Comparison of ENCODE assay signal across 22 mouse cellular contexts in the genomic region with DNA sequence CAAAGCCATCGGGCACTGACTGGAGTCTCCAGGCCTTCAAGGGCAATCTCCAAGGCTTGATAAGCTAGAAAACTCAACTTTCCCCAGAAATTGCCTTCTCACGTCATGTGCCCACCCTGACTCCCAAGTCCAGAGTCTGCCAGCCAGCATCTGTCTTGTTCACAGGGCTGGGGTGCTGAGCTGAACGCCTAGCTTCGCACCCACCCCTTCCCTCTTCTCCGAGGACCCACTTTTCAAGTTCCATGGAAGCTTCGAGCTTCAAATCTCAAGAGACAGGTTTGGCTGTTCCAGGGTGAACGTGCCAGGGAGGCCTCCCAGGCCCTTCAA. TPM values are rescaled to one million over a fixed set of nuclear protein-coding genes. Genes with fewer than 3 reads are reported as not detected.
A peak's percentile ranks its signal among the peaks of the same experiment; 100 is the strongest.
DNase-seq lines count a peak whose midpoint lies in the region; ATAC-seq lines count a peak whose summit lies in the region.
"Had no signal": no experiment of that assay in that cellular context is flagged by ENCODE, and none has a peak within 500 bp of the region (broad histone marks: within the 10 kb centered on the region; RNA-seq: fewer than 3 reads in every experiment).

No protein-coding gene starts in this region.

- no peaks in the 10 kb centered on the region for H3K9me3 ChIP-seq in hindbrain, embryonic 11.5 days (ENCODE audit: control insufficient read depth, low read length)
- no peaks in the 10 kb centered on the region for H3K9me3 ChIP-seq in hindbrain, embryonic 13.5 days
- H3K9me3 ChIP-seq in forebrain, embryonic 12.5 days, result no peaks in the 10 kb centered on the region
- no peaks in the 10 kb centered on the region for H3K9me3 ChIP-seq in midbrain, embryonic 12.5 days
- no peaks in the 10 kb centered on the region for H3K9me3 ChIP-seq in liver, embryonic 12.5 days (replicated peaks)
- H3K9me3 ChIP-seq: limb, embryonic 12.5 days; liver, embryonic 15.5 days had no signal

- no peaks in the 10 kb centered on the region for H3K36me3 ChIP-seq in hindbrain, embryonic 11.5 days (ENCODE audit: control insufficient read depth, insufficient read depth, low read length)
- H3K36me3 ChIP-seq in hindbrain, embryonic 13.5 days, result no peaks in the 10 kb centered on the region
- H3K36me3 ChIP-seq in forebrain, embryonic 12.5 days (replicated peaks), result peaks cover 13% of the 10 kb centered on the region
- 0 out of 2 replicates have a peak, but pooled peaks cover 5% of the 10 kb centered on the region for H3K36me3 ChIP-seq in midbrain, embryonic 12.5 days
- H3K36me3 ChIP-seq in liver, embryonic 12.5 days, result no peaks in the 10 kb centered on the region
- H3K36me3 ChIP-seq: limb, embryonic 12.5 days; liver, embryonic 15.5 days had no signal

- no peak overlapping the region for H3K27ac ChIP-seq in hindbrain, embryonic 11.5 days (ENCODE audit: low read depth, low read length)
- no peak overlapping the region for H3K27ac ChIP-seq in hindbrain, embryonic 13.5 days
- peak overlapping the region; percentile 90 for H3K27ac ChIP-seq in forebrain, embryonic 12.5 days
- H3K27ac ChIP-seq in midbrain, embryonic 12.5 days (replicated peaks), result peak overlapping the region; percentile 67
- no peak overlapping the region for H3K27ac ChIP-seq in liver, embryonic 12.5 days
- H3K27ac ChIP-seq: limb, embryonic 12.5 days; liver, embryonic 15.5 days had no signal

- H3K27me3 ChIP-seq in hindbrain, embryonic 11.5 days (ENCODE audit: control insufficient read depth, insufficient read depth, low read length), result peaks cover 94% of the 10 kb centered on the region
- H3K27me3 ChIP-seq in hindbrain, embryonic 13.5 days, result peaks cover 99% of the 10 kb centered on the region
- peaks cover 22% of the 10 kb centered on the region for H3K27me3 ChIP-seq in forebrain, embryonic 12.5 days
- peaks cover 89% of the 10 kb centered on the region for H3K27me3 ChIP-seq in midbrain, embryonic 12.5 days
- H3K27me3 ChIP-seq in liver, embryonic 12.5 days (replicated peaks), result peaks cover 100% of the 10 kb centered on the region

- ATAC-seq in hindbrain, embryonic 11.5 days (ENCODE audit: low FRiP score), result no peak
- ATAC-seq in hindbrain, embryonic 13.5 days (ENCODE audit: low FRiP score), result no peak
- ATAC-seq in forebrain, embryonic 12.5 days (ENCODE audit: low FRiP score), result no peak
- no peak for ATAC-seq in midbrain, embryonic 12.5 days (ENCODE audit: low FRiP score, low read depth)
- no peak for ATAC-seq in liver, embryonic 12.5 days
- ATAC-seq: activated CD4-positive, CD25-positive, alpha-beta regulatory T cell, adult 4 months; inflammation-experienced regulatory T-cells, adult 6 months had no signal

- peaks cover 24% of the 10 kb centered on the region for H3K4me1 ChIP-seq in hindbrain, embryonic 11.5 days (replicated peaks; ENCODE audit: control insufficient read depth, insufficient read depth, low read length)
- H3K4me1 ChIP-seq in hindbrain, embryonic 13.5 days (replicated peaks), result peaks cover 32% of the 10 kb centered on the region
- peaks cover 60% of the 10 kb centered on the region for H3K4me1 ChIP-seq in forebrain, embryonic 12.5 days
- H3K4me1 ChIP-seq in midbrain, embryonic 12.5 days, result peaks cover 57% of the 10 kb centered on the region
- H3K4me1 ChIP-seq in liver, embryonic 12.5 days, result peaks cover 18% of the 10 kb centered on the region; the same call in 1 of the 2 replicates

- peak; percentile 52 for DNase-seq in hindbrain, embryonic 11.5 days (ENCODE audit: low spot score)
- DNase-seq in ZHBTc4 (ENCODE audit: low read depth, low spot score), result peak; percentile 21
- DNase-seq in right cerebral cortex, postnatal 36 days (ENCODE audit: low spot score in 2 of 2), result no peak
- no peak for DNase-seq in adrenal gland, postnatal 36 days
- DNase-seq: adrenal gland, postnatal 14 days; cerebellum, adult 8-10 months; heart, postnatal 4 days; thymus, postnatal 14 days had no signal

- no peak overlapping the region for H3K9ac ChIP-seq in hindbrain, embryonic 11.5 days (ENCODE audit: low read depth, low read length)
- H3K9ac ChIP-seq in hindbrain, embryonic 13.5 days, result no peak overlapping the region
- peak overlapping the region; percentile 97 for H3K9ac ChIP-seq in forebrain, embryonic 12.5 days
- peak overlapping the region; percentile 55 for H3K9ac ChIP-seq in midbrain, embryonic 12.5 days (replicated peaks)
- H3K9ac ChIP-seq in liver, embryonic 12.5 days, result no peak overlapping the region
- H3K9ac ChIP-seq: limb, embryonic 12.5 days; liver, embryonic 15.5 days had no signal

- H3K4me3 ChIP-seq in hindbrain, embryonic 11.5 days (ENCODE audit: low read depth, low read length), result no peak overlapping the region
- no peak overlapping the region for H3K4me3 ChIP-seq in hindbrain, embryonic 13.5 days
- peak overlapping the region; percentile 72 for H3K4me3 ChIP-seq in forebrain, embryonic 12.5 days (replicated peaks)
- H3K4me3 ChIP-seq in midbrain, embryonic 12.5 days, result peak overlapping the region; percentile 60
- no peak overlapping the region for H3K4me3 ChIP-seq in liver, embryonic 12.5 days
- H3K4me3 ChIP-seq: erythroblast, embryonic 14.5 days; limb, embryonic 12.5 days; liver, embryonic 15.5 days had no signal

- under 1% methylated on average over 7 of the region's 7 CpGs for WGBS in hindbrain, embryonic 11.5 days
- 5% methylated on average over 7 of the region's 7 CpGs for WGBS in hindbrain, embryonic 13.5 days
- WGBS in forebrain, embryonic 12.5 days, result 1% methylated on average over 7 of the region's 7 CpGs
- WGBS in midbrain, embryonic 12.5 days, result 5% methylated on average over 7 of the region's 7 CpGs
- WGBS in liver, embryonic 12.5 days (ENCODE audit: insufficient replicate concordance), result 8% methylated on average over 7 of the region's 7 CpGs

- no peak overlapping the region for H3K4me2 ChIP-seq in hindbrain, embryonic 11.5 days (replicated peaks; ENCODE audit: low read depth, low read length)
- H3K4me2 ChIP-seq in hindbrain, embryonic 13.5 days, result no peak overlapping the region
- H3K4me2 ChIP-seq in forebrain, embryonic 12.5 days, result peak overlapping the region; percentile 73
- H3K4me2 ChIP-seq in midbrain, embryonic 12.5 days (replicated peaks), result peak overlapping the region; percentile 74
- H3K4me2 ChIP-seq in liver, embryonic 12.5 days, result no peak overlapping the region
- H3K4me2 ChIP-seq: limb, embryonic 12.5 days; liver, embryonic 15.5 days had no signal

RNA-seq across cellular contexts. Expression of a gene that starts 2.5 kb away (rescaled TPM):
- 0.11 and 0.71 TPM in 2 replicates for polyA plus RNA-seq in hindbrain, embryonic 11.5 days (2014; fragmentation: Nextera tagmentation; extraction: Ambion mirVana)
- polyA plus RNA-seq in hindbrain, embryonic 13.5 days (2015; fragmentation: Nextera tagmentation; extraction: Ambion mirVana), result 0.39 and 0.49 TPM in 2 replicates
- polyA plus RNA-seq in forebrain, embryonic 12.5 days (2016; fragmentation: Nextera tagmentation; extraction: Ambion mirVana), result 104 TPM in 2 replicates
- 35.2 and 46.5 TPM in 2 replicates for polyA plus RNA-seq in midbrain, embryonic 12.5 days (2016; fragmentation: Nextera tagmentation; extraction: Ambion mirVana)
- not detected in 2 replicates for polyA plus RNA-seq in liver, embryonic 12.5 days (2016; fragmentation: Nextera tagmentation; extraction: Ambion mirVana)
- total RNA-seq in adrenal gland, postnatal 36 days (2021), result not detected
- total RNA-seq: adrenal gland, postnatal 14 days; gastrocnemius, postnatal 4 days; heart, postnatal 4 days; megakaryocyte-erythroid progenitor cell, adult 5-6 weeks had no signal
- polyA plus RNA-seq: activated CD4-positive, CD25-positive, alpha-beta regulatory T cell, adult 4 months; erythroblast, embryonic 14.5 days; heart, embryonic 14.5 days; inflammation-experienced regulatory T-cells, adult 6 months; kidney, embryonic 14.5 days; limb, embryonic 12.5 days; liver, embryonic 15.5 days; stomach, embryonic 16.5 days had no signal

RNA-seq across cellular contexts. Expression of a gene that starts 2.7 kb away (rescaled TPM):
- polyA plus RNA-seq in hindbrain, embryonic 11.5 days (2014; fragmentation: Nextera tagmentation; extraction: Ambion mirVana), result 20.2 and 23.1 TPM in 2 replicates
- polyA plus RNA-seq in hindbrain, embryonic 13.5 days (2015; fragmentation: Nextera tagmentation; extraction: Ambion mirVana), result 32.0 and 32.2 TPM in 2 replicates
- polyA plus RNA-seq in forebrain, embryonic 12.5 days (2016; fragmentation: Nextera tagmentation; extraction: Ambion mirVana), result 63.1 and 65.4 TPM in 2 replicates
- polyA plus RNA-seq in midbrain, embryonic 12.5 days (2016; fragmentation: Nextera tagmentation; extraction: Ambion mirVana), result 35.4 and 40.1 TPM in 2 replicates
- 19.9 and 20.1 TPM in 2 replicates for polyA plus RNA-seq in liver, embryonic 12.5 days (2016; fragmentation: Nextera tagmentation; extraction: Ambion mirVana)
- total RNA-seq in adrenal gland, postnatal 36 days (2021), result 10 to 100 TPM; 25.6 to 29.3 TPM

Comparison
In these comparisons a context has a peak if more than half of its experiments do, and no peak if none do; other contexts are left out.
1. DNase-seq: peak in hindbrain, embryonic 11.5 days (single experiment) and ZHBTc4 (single experiment); none in right cerebral cortex, postnatal 36 days (0 of 2) and adrenal gland, postnatal 36 days (0 of 2).
2. H3K27ac ChIP-seq: peak in forebrain, embryonic 12.5 days (single experiment) and midbrain, embryonic 12.5 days (single experiment); none in hindbrain, embryonic 11.5 days (single experiment), hindbrain, embryonic 13.5 days (single experiment) and liver, embryonic 12.5 days (single experiment).
3. H3K4me2 ChIP-seq: peak in forebrain, embryonic 12.5 days (single experiment) and midbrain, embryonic 12.5 days (single experiment); none in hindbrain, embryonic 11.5 days (single experiment), hindbrain, embryonic 13.5 days (single experiment) and liver, embryonic 12.5 days (single experiment).
4. H3K4me3 ChIP-seq: peak in forebrain, embryonic 12.5 days (single experiment) and midbrain, embryonic 12.5 days (single experiment); none in hindbrain, embryonic 11.5 days (single experiment), hindbrain, embryonic 13.5 days (single experiment) and liver, embryonic 12.5 days (single experiment).
5. H3K9ac ChIP-seq: peak in forebrain, embryonic 12.5 days (single experiment) and midbrain, embryonic 12.5 days (single experiment); none in hindbrain, embryonic 11.5 days (single experiment), hindbrain, embryonic 13.5 days (single experiment) and liver, embryonic 12.5 days (single experiment).
6. RNA of a gene that starts 2.5 kb away (polyA plus RNA-seq): 104 TPM in forebrain, embryonic 12.5 days and 35.2 to 46.5 TPM in midbrain, embryonic 12.5 days; 0.11 to 0.71 TPM in hindbrain, embryonic 11.5 days, 0.39 to 0.49 TPM in hindbrain, embryonic 13.5 days and not detected in liver, embryonic 12.5 days; every median in the first group is over 10 times any median in the second.